Mouse (Mus musculus): ENCODE results near the gene Sf3a2. TPM values are rescaled to one million over a fixed set of nuclear protein-coding genes. Genes with fewer than 3 reads are reported as not detected.

Gene Sf3a2
- total RNA-seq, 4 experiments from 2014 or later, result 25.0 to 33.0 (median 31.5) TPM

- no peak for DNase-seq (ENCODE audit: low spot score)
These were observed 22.3 kb upstream of the Sf3a2 start for GRCm38 (mm10) chr10:80775731-80776130.

GRCm38 (mm10) chr10:80776358-80776869, 21.6 kb upstream of the Sf3a2 start:
- DNase-seq (ENCODE audit: low spot score), result no peak

DNA sequence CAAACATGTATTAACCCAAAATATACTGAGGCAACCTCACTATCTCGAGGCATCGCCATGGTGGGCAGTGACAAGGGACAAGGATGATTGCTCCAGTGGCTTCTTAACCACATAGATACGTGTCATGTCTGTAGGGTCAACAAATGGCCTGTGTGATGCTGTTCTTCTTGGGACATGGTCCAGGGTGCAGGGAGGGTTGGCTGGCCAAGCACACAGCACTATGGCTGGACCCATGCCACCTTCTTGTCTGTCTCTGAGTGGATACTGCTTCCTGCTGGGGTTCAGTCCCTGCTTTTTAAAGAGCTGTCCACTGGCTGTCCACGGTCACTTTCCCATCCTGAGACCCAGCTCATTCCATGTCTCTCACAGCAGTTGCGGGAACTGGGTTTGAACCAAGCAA, 20.9 kb upstream of the Sf3a2 start:
- no peak for DNase-seq (ENCODE audit: low spot score)

- DNase-seq (ENCODE audit: low spot score), result no peak
These were observed 18.4 kb upstream of the Sf3a2 start for GRCm38 (mm10) chr10:80779565-80779964.

DNA sequence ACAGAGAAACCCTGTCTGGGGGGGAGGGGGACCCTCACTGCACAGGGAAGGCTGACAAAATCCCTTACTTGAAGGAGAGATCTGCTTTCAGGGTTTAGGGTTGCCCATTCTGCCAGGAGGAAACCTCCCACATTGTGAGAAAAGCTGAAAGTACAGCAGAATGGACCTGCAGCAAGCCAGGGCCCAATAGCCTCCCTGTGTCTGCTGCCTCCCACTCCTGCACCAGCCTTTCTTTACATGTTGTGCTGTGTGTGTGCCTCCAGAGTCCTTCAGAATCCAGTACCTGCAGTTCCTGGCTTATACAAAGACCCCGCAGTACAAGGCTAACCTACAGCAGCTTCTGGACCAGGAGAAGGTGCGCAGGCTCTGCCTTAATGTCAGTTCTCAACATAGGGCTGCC, 13.7 kb upstream of the Sf3a2 start:
- no peak for DNase-seq (ENCODE audit: low spot score)

DNA sequence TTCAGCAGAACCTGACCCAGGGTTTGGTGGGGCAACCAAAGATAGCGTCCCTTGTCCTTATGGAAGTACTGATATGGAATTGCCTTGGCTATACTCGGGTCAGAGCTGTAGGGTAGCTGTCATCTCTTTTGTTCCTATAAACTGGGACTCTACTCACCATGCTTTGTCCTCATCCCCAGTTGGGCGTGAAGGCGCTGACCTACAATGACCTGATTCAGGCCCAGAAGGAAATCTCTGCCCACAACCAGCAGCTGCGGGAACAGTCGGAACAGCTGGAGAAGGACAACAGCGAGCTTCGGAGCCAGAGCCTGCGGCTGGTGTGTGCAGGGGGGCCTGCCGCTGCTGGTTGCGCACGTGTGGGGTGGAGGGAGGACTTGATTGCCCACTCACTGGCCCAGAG, 13.1 kb upstream of the Sf3a2 start:
- no peak for DNase-seq (ENCODE audit: low spot score)

- no peak for DNase-seq (ENCODE audit: low spot score)
These were observed 12.0 kb upstream of the Sf3a2 start for GRCm38 (mm10) chr10:80785963-80786362.

DNA sequence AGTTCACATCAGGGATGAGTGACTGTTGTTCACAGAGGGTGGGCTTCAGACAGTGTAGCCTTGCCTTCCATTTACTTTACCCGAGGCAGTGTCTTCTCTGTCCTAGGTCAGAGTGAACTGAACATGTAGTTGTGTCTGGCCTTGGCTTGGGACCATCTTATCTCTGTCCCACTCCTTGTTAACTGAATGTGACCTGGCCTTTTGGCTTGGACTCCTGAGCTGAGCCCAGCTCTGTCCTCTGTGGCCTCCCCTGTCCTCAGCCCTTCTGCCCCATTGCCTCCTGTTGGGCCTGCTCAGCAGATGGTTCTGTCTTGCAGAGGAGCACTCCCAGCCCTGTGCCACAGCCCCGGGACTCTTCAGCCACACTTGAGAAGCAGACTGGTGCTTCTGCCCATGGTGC, 10.5 kb upstream of the Sf3a2 start:
- DNase-seq (ENCODE audit: low spot score), result peak; percentile 55

DNA sequence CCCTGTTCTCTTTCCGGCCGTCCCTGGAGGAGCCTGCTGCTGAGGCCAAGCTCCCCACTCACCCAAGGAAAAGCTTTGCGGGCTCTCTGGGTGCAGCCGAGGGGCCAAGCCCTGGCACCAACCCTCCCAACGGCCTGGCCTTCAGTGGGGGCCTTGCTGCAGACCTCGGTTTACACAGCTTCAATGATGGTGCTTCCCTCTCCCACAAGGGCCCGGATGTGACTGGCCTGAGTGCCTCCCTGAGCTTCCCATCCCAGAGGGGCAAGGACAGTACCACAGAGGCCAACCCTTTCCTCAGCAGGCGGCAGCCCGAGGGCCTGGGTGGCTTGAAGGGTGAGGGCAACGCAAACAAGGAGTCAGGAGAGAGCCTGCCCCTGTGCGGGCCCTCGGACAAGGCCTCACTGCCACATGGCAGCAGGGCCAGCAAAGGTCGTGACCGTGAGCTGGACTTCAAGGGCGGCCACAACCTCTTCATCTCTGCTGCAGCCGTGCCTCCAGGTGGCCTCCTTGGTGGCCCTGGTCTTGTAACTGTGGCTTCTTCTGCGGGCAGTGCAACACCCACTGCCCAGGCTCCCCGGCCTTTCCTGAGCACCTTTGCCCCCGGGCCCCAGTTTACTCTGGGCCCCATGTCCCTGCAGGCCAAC, 7.1 kb upstream of the Sf3a2 start:
- DNase-seq (ENCODE audit: low spot score), result no peak

- no peak for DNase-seq (ENCODE audit: low spot score)
These were observed 6.4 kb upstream of the Sf3a2 start for GRCm38 (mm10) chr10:80791476-80792174.

DNA sequence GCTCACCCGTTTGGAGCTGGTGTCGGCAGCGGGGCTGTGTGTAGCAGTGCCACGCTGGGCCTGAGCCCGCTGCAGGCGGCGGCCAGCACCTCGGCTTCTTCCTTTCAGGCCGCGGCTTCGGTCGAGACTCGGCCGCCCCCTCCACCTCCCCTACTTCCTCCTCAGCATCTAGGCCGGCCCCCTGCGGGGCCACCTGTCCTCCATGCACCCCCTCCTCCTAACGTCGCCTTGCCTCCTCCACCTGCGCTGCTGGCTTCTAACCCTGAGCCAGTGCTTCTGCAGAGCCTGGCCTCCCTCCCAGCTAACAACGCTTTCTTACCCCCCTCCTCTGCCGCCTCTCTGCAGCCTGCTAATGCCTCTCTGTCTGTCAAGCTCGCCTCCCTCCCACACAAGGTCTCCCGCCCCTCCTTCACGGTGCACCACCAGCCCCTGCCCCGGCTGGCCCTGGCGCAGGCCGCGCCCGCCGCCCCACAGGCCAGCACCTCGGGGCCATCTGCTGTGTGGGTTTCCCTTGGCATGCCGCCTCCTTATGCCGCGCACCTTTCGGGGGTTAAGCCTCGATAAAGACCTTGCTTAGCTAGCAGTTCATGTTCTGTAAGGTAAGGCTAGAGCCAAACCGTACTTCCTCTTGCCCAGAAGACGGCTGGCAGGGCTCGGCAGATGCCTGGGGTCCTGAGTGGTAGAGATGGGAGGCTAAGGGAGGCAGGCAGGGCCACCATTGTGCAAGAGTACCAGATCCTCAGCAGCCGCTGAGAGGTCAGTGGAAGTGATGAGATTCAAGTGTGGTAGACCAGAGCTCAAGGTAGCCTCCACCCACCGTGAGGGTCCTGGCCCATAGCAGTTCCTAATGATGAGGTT, 5.6 kb upstream of the Sf3a2 start:
- DNase-seq (ENCODE audit: low spot score), result no peak

DNA sequence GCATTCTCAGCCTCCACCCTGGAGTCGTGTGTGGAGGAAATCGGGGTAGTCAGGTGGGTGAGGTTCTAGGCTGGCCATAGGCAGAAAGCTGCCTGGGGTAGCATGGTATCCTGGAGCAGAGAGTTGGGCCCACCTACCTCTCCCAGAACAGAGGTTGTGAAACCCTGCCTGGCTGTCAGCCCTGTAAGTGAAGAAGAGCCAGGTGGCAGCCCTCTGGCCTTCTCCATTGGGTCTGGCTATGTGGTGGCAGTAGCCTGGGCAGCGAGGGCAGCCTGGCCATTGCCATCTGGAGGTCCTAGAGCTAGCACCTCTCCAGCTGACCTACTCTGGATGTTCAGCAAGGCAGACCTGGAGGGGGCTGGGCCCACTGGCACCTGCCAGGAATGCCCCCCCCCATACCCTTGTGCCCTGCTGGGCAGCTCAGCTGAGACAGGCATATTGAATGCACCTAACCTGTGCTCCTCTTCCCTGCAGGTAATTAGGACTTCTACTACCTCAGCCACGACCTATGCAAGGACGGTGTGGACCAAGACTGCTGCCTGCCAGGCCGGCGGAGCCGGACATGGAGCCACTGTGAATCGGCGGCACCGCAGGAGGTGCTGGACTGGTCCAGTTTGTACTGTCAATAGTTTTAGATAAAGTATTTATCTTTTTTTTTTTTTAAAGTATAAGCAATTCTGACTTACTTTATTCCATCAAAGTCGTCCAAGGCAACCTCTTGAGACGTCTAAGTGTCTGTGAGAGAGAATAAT, 4.8 kb upstream of the Sf3a2 start:
- no peak for DNase-seq (ENCODE audit: low spot score)

GRCm38 (mm10) chr10:80793803-80794202, 4.2 kb upstream of the Sf3a2 start:
- DNase-seq (ENCODE audit: low spot score), result no peak

DNA sequence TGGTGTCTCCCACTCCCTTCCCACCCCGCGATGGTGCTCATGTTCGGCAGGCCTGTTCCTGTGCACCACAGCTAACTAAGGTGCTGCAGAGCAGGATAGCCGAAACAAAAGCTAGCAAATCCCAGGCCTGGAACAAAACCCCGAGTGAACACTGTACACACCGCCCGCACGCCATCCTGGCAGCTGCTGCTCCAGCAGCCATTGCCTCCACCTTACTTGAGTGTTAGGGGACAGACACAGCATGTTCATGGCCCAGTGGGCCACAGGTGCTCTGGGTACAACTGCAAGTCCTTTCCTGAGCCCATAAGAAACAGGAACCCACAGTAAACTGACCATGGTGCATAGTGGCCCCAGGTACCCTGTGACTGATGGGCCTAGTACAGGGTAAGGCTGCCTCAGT, 3.2 kb upstream of the Sf3a2 start:
- DNase-seq (ENCODE audit: low spot score), result no peak

DNA sequence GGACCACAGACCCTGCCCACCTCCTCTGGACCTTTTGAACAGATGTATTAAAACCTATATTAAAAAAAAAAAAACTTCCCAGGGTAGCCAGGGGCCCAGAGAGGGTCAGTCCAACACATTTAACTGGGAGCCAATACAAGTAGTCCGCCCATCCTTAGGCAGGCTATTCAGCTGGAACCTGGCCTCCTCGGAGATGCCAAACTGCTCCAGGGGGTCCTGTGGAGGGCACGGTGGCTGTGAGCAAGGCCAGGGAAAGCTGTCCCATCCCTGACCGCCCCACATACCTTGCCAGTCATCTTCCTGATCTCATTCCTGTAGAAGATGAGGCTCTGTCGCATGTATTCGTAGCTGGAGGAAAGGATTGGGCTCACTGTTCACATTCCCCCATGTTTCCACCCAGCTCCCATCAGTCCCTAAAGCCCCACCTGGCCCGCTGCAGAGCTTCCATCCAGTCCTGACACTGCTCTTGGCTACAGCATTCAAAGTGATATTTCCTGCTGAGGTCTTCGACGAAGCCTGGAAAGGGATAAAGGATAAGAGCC, 1.6 kb upstream of the Sf3a2 start:
- no peak for DNase-seq (ENCODE audit: low spot score)

DNA sequence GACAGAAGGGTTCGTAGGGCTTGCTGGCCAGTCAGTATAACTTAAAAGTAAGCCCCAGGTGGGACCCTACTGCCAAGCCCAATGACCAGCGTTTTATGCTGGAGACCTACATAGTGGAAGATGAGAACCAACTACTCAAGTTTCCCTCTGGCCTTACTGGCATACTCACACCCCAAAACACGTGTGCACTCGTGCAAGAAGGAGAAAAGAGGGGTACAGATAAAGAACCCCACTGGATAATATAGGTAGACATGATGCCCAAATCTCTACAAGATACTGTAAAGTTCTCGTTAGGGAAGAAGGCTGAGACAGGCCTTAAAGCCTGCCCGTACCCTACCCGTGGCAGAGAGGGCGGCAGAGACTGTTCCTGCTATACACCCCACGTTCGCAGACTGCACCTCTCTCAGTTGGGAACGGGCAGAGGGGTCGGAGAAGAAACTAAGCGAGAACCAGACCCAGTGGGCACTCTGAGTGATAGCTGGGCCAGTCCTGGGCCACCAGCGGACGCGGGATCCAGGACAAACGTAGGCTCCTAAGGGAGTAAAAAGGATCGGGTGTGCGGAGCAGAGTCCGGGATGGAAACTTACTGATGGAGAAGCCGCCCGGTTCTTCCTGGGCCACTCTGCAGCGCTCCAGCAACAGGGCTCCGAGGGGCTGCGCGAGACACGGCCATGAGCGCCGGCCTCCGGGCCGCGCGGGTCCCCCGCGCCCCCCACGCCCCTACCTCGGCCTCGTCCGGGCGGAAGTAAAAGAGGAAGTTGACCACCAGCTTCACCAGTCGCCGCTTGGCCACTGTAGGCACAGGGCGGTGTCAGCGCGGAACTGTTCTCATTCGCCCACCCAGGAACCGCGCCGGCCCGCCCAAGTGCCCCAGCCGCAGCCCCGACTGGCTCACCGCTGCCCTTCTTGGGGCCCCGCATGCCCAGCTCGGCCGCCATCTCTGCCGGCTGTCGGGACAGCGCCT, 530 bp upstream of the Sf3a2 start:
- DNase-seq (ENCODE audit: low spot score), result no peak

DNA sequence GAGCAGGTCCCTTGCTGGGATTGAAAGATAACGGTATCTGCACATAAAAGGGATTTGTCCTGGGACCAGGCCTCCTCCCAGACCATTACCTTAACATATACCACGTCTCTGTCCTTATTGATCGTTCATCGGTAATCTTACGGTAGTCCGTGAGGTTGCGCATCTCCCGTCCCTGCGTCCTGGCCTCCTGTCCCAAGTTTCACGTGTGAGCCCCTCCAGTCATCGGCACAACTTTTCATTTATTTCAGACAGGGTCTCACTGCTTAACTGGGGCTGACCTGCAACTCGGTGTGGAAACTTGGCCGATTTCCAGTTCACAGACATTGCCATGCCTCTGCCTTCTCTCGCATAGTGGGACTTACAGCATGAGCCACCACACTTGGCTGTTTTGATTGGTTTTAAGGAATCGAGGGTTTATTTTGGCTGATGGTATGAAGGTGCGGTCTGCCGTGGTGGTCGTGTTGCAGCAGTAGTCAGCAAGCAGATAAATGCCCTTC, 1.1 kb downstream of the Sf3a2 start:
- DNase-seq (ENCODE audit: low spot score), result no peak

DNA sequence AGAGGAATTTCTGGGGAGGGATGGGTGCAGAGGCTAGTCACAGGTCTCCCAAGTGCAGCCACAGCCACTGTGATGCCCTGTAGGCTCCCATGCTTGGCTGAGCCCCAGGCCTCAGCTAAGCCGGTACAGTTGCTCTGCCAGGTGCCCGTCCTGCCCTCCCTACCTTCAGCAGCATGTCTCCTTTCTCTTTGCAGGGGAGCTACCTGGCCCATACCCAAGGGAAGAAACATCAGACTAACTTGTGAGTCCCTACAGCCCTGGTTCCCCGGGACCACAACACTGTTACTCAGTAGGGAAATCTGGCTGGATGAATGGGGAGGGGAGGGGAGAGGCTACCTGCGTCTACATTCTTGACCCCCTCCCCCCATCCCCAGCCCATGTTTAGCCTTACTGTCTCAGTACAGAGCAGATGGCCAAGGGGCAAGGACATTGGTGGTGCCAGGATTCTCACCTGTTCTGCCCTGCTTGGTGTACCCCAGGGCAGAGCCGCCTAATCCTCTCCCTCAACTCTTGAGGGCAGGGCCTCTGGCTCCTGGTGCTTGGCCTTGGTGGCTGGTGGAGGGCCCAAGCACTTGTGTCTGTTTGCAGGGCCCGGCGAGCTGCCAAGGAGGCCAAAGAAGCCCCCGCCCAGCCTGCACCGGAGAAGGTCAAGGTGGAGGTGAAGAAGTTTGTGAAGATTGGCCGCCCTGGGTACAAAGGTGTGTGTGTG, 4.4 kb downstream of the Sf3a2 start:
- DNase-seq (ENCODE audit: low spot score), result no peak

- DNase-seq (ENCODE audit: low spot score), result no peak
These were observed 5.0 kb downstream of the Sf3a2 start for GRCm38 (mm10) chr10:80802996-80803395.

Data from heart, adult 8-10 months (tissue).